Mouse (Mus musculus) lung, embryonic 14.5 days (tissue): Measurements from ENCODE around the gene Fam166b. TPM values are rescaled to one million over a fixed set of nuclear protein-coding genes. Genes with fewer than 3 reads are reported as not detected.
A peak's percentile ranks its signal among the peaks of the same experiment; 100 is the strongest.

Experiments
- ATAC-seq: fragments of 200-750 bp; cut with Nextera tagmentation; 2 replicates; pipeline ENCODE4 v1.8.0; 2017; ENCODE audit warnings: mild to moderate bottlenecking, moderate TSS enrichment, moderate library complexity; ENCODE audit not compliant: insufficient read depth
- DNase-seq: peaks from one replicate; pipeline ENCODE4 v3.0.0-alpha.2; 2015
- H3K27ac ChIP-seq: fragments of 300-500 bp; sonication (generic); 2 replicates; pipeline ENCODE4 v1.5.1; 2014; ENCODE audit warnings: low read depth, mild to moderate bottlenecking, moderate library complexity
- H3K27me3 ChIP-seq: fragments of 300-500 bp; sonication (generic); 2 replicates; pipeline ENCODE4 v1.6.1; 2014; ENCODE audit warnings: low read length, control low read depth; ENCODE audit not compliant: insufficient read depth
- H3K36me3 ChIP-seq: fragments of 300-500 bp; sonication (generic); 2 replicates; pipeline ENCODE4 v1.6.1; 2014; ENCODE audit warnings: control low read depth; ENCODE audit not compliant: insufficient read depth
- H3K4me1 ChIP-seq: fragments of 300-500 bp; sonication (generic); 2 replicates; pipeline ENCODE4 v1.6.1; 2014; ENCODE audit warnings: antibody characterized with exemption, control low read depth; ENCODE audit not compliant: insufficient read depth
- H3K4me2 ChIP-seq: fragments of 300-500 bp; sonication (generic); 2 replicates; pipeline ENCODE4 v1.6.1; 2014; ENCODE audit warnings: mild to moderate bottlenecking
- H3K4me3 ChIP-seq: fragments of 300-500 bp; sonication (generic); 2 replicates; pipeline ENCODE4 v1.5.1; 2014; ENCODE audit warnings: low read depth, low read length
- H3K9ac ChIP-seq: fragments of 300-500 bp; sonication (generic); 2 replicates; pipeline ENCODE4 v1.6.1; 2014
- H3K9me3 ChIP-seq: fragments of 300-500 bp; sonication (generic); 2 replicates; pipeline ENCODE4 v1.6.1; 2016; ENCODE audit warnings: low read depth, low read length, control low read depth
- CTCF ChIP-seq: IDR thresholded peaks from 2 replicates; pipeline ENCODE4 v1.5.1; 2016; ENCODE audit warnings: antibody characterized with exemption, low read depth
- WGBS: fragments of 180-500 bp; shearing (Covaris S2); extraction: QIAGEN DNeasy Blood & Tissue Kit; methylation state at CpG from one replicate; pipeline ENCODE4 v1.1.7; 2014; 5-methylcytosine and 5-hydroxymethylcytosine counted together
- polyA plus RNA-seq: library from polyadenylated mRNA; unstranded; fragments of >200 nt; fragmentation: Nextera tagmentation; extraction: Ambion mirVana; gene quantifications from 2 replicates; pipeline ENCODE4 v1.2.1, GENCODE M21; 2014

The Fam166b gene
- 0.32 and 0.34 TPM in 2 replicates for polyA plus RNA-seq

DNA sequence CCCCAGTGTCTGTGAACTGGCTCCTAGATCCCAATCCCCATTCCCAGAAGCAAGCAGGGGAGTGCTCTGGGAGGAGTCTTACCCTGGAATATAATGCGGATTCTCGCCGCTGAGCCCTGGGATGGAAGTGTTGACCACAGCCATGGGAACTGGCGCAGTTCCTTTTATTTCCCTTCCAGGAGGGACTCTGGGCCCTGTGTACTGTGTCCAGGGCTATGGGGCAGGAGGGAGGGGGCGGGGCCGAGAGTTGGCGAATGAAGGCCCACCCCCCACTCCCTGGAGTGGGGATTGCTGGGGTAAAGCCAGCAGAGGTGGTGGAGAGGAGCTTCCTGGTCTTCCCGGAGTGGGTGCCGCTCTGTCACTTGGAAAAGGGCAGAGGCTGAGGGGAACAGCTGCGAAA is at the start of gene Fam166b:
Gene Fam166b (minus strand): TSS at position 189 of the 400 bp plus-strand sequence.
- Histone ChIP-seq H3K27ac (no peak within 1 kb of the TSS), H3K4me3 (0 out of 2 replicates have a peak within 1 kb of the TSS, but pooled peaks have one; percentile 4), H3K9me3 (no peaks in the 10 kb centered on the region), H3K4me2 (peak within 1 kb of the TSS; percentile 42), H3K36me3 (peaks cover 26% of the 10 kb centered on the region), H3K4me1 (no peaks in the 10 kb centered on the region), H3K9ac (peak within 1 kb of the TSS; percentile 35; the same call in 1 of the 2 replicates), H3K27me3 (peaks cover 37% of the 10 kb centered on the region)
- DNase-seq (peak; percentile 55), ATAC-seq (peak; percentile 35; the same call in 1 of the 2 replicates)
- WGBS = 4% methylated on average over 10 of the region's 10 CpGs
- no peak for TF ChIP-seq CTCF

DNA sequence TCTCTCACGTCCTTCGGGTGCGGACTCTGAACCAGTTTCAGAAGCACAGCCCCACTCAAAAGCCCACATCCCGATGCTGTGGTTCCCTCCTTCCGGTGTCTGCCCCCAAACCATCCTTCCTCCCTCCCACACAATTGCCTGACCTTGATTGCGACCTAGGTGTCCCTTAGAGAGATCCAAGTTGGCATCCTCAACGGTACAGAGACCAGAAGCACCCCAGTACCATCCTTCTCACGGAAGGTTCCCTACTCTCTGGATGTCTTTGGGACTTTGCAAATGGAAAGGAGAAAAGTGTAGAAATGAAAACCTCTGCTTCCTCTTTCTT is 49.6 kb upstream of the Fam166b start:
- Histone ChIP-seq H3K27ac (no peak overlapping the region; the same call in 1 of the 2 replicates), H3K27me3 (no peaks in the 10 kb centered on the region), H3K9ac (peak overlapping the region; percentile 43), H3K4me2 (peak overlapping the region; percentile 58), H3K4me3 (peak overlapping the region; percentile 31), H3K9me3 (no peaks in the 10 kb centered on the region), H3K4me1 (no peaks in the 10 kb centered on the region), H3K36me3 (no peaks in the 10 kb centered on the region)
- ATAC-seq (peak; percentile 51; the same call in 1 of the 2 replicates), DNase-seq (no peak)
- no peak for TF ChIP-seq CTCF
- 44% methylated on average over 8 of the region's 8 CpGs for WGBS

DNA sequence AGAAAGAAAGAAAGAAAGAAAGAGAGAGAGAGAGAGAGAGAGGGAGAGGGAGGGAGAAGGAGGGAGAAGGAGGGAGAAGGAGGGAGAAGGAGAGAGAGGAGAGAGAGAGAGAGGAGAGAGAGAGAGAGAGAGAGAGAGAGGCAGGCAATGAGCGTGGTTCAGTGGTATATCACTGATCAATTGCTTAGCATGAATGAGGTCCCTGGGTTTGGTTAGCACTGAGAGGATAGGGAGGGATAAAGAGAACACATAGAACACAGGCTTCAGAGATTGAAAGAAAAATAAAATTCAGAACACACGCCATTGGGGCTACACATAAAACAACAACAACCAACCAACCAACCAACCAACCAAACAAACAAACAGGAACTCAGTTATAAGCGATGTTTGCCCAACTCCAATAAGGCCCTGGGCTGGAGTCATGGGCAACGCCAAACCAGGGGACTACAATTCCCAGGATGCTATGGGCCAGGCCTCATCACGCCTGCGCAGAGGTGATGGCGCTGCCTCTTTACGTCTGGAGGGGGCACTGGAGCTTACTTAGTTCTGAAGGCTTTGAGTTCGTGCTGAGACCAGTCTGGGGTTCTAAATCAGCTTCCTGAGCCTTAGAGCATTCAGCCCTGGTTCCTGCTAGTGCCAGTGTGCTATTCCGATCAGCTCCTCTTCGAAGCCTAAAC is 49.1 kb upstream of the Fam166b start:
- Histone ChIP-seq H3K36me3 (no peaks in the 10 kb centered on the region), H3K27me3 (no peaks in the 10 kb centered on the region), H3K4me3 (peak overlapping the region; percentile 31), H3K27ac (no peak overlapping the region; the same call in 1 of the 2 replicates), H3K4me2 (peak overlapping the region; percentile 58), H3K4me1 (no peaks in the 10 kb centered on the region), H3K9me3 (no peaks in the 10 kb centered on the region), H3K9ac (peak overlapping the region; percentile 43)
- DNase-seq (peak; percentile 95), ATAC-seq (peak; percentile 95)
- peak; percentile 65 for TF ChIP-seq CTCF
- WGBS = 18% methylated on average over 11 of the region's 11 CpGs

DNA sequence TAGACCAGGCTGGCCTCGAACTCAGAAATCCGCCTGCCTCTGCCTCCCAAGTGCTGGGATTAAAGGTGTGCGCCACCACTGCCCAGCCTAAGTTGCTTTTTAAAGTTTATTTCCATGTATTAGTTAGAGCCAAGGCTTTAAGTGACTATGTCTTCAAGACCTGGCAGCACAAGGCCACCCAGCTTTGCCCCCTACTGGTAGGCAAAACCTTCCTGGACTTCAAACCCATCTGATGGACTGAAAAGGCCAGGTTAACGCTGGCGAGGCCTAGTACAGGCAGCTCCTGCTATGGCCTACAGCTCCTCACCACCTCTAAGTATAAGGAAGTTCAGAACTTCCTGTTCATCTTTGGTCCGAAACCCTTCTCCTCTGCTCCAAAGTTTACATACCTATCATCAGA is 47.7 kb upstream of the Fam166b start:
- H3K27me3 ChIP-seq = no peaks in the 10 kb centered on the region
- no peak for DNase-seq
- no peaks in the 10 kb centered on the region for H3K9me3 ChIP-seq
- H3K4me3 ChIP-seq = no peak overlapping the region
- WGBS = 82% methylated on average over 6 of the region's 6 CpGs
- peak; percentile 32 for TF ChIP-seq CTCF
- no peak overlapping the region for H3K9ac ChIP-seq
- H3K4me2 ChIP-seq = no peak overlapping the region
- no peaks in the 10 kb centered on the region for H3K36me3 ChIP-seq
- H3K4me1 ChIP-seq = no peaks in the 10 kb centered on the region
- no peak overlapping the region for H3K27ac ChIP-seq
- no peak for ATAC-seq

DNA sequence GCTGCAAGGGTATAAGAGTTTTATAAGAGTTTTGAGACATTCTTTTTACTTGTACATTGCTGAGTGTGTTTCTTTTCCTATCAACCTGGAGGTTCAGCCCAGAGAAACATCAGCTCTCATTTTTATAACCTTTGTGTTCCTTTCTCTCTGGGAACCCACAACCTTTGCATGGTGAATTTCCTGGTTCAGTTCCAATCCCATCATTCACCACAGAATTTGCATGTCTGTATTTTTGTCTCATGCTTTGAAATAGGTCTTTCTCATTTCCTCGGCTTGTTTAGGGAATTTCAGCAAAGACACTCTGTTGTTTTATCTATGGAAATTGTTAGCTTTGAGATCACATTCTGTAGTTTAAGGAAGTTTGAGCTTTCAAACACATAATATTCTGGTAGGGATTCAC is 44.7 kb upstream of the Fam166b start:
- no peaks in the 10 kb centered on the region for H3K27me3 ChIP-seq
- no peak for TF ChIP-seq CTCF
- WGBS = 61% methylated on average over 1 of the region's 1 CpGs

DNA sequence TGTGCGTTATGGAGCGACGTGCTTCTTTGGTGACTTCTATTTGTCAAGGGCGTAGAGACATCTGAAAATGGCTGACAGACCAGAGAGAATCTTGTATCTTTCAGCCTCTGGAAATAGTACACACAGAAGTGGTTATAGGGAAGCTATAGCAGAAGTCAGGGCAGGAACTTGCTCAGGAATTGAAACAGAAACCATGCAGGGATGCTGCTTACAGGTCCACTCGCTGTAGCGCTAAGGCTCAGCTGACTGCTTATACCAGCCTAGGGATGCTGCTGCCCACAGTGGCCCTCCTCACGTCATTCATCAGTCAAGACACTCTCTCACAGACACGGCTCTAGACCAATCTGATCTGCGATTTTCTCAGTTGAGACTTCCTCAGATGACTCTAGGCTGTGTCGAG is 41.4 kb upstream of the Fam166b start:
- Histone ChIP-seq H3K27me3 (no peaks in the 10 kb centered on the region), H3K27ac (no peak overlapping the region), H3K4me2 (no peak overlapping the region), H3K9me3 (no peaks in the 10 kb centered on the region), H3K4me3 (no peak overlapping the region), H3K36me3 (no peaks in the 10 kb centered on the region), H3K4me1 (no peaks in the 10 kb centered on the region), H3K9ac (no peak overlapping the region)
- no peak for ATAC-seq
- WGBS = 84% methylated on average over 10 of the region's 10 CpGs
- no peak for TF ChIP-seq CTCF
- DNase-seq = no peak

More for the DNA sequence above, 44.7 kb upstream of the Fam166b start:
- no peaks in the 10 kb centered on the region for H3K36me3 ChIP-seq
- ATAC-seq (no peak), DNase-seq (no peak)
- H3K9ac ChIP-seq = no peak overlapping the region
- H3K27ac ChIP-seq = no peak overlapping the region
- H3K4me1 ChIP-seq = no peaks in the 10 kb centered on the region
- no peak overlapping the region for H3K4me2 ChIP-seq
- no peaks in the 10 kb centered on the region for H3K9me3 ChIP-seq
- H3K4me3 ChIP-seq = no peak overlapping the region

DNA sequence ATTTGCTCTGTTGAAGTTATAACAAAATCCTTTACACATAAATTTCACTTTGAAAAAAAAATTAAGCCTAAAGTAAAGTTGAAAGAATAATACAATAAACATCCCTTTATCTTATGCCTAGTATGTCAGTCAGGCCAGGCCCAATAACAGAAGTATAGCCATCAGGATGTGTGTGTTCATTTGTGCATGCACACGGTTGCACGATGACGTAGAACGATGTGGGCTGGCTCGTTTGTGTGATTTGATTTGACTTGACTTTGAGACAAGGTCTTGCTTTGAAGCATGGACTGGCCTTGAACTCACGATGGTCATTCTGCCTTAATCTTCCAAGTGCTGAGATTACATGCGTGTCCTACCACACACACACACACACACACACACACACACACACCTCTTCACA is 37.9 kb upstream of the Fam166b start:
- no peak overlapping the region for H3K9ac ChIP-seq
- DNase-seq = no peak
- H3K36me3 ChIP-seq = no peaks in the 10 kb centered on the region
- H3K4me3 ChIP-seq = no peak overlapping the region
- no peak overlapping the region for H3K4me2 ChIP-seq
- no peak overlapping the region for H3K27ac ChIP-seq
- 84% methylated on average over 7 of the region's 7 CpGs for WGBS
- H3K4me1 ChIP-seq = no peaks in the 10 kb centered on the region
- no peak for ATAC-seq
- H3K27me3 ChIP-seq = no peaks in the 10 kb centered on the region
- no peaks in the 10 kb centered on the region for H3K9me3 ChIP-seq
- no peak for TF ChIP-seq CTCF
